Mouse (Mus musculus): ENCODE data around the gene Itgb7. TPM values are rescaled to one million over a fixed set of nuclear protein-coding genes. Genes with fewer than 3 reads are reported as not detected.

Itgb7 gene
- total and polyA plus RNA-seq, 3 experiments = 7.4 to 15.2 TPM; not detected in 1

- no peak for DNase-seq (ENCODE audit: low read depth, low spot score)
- peaks cover 15 to 31% of the 10 kb centered on the region in 2 experiments for H3K4me1 ChIP-seq (ENCODE audit: control insufficient read depth in 1 of 2, insufficient read depth in 2 of 2, low read length in 2 of 2)
- no peaks in the 10 kb centered on the region for H3K79me2 ChIP-seq (ENCODE audit: control insufficient read depth, insufficient read depth, low read length, poor library complexity)
- no peak overlapping the region for H3K4me3 ChIP-seq (ENCODE audit: control insufficient read depth in 1 of 2, insufficient read depth in 1 of 2, low read depth in 2 of 2, low read length in 2 of 2)
- no peak overlapping the region for H3K9ac ChIP-seq (ENCODE audit: control insufficient read depth, low read depth, low read length, poor library complexity, severe bottlenecking)
- H3K9me3 ChIP-seq (replicated peaks; ENCODE audit: insufficient read depth, low read length) = no peaks in the 10 kb centered on the region
- H3K27ac ChIP-seq (ENCODE audit: control insufficient read depth, low read depth, low read length) = no peak overlapping the region
- TF ChIP-seq ZKSCAN1 (IDR thresholded peaks at IDR 0.05; ENCODE audit: low read depth, low read length) (no peak), GATA1 (IDR thresholded peaks at IDR 0.05; ENCODE audit: low read depth, low read length) (no peak), MYB (IDR thresholded peaks at IDR 0.05; ENCODE audit: low read depth, low read length) (no peak), ELF1 (IDR thresholded peaks at IDR 0.05; ENCODE audit: low read depth, low read length) (no peak), USF2 (IDR thresholded peaks at IDR 0.05; ENCODE audit: borderline replicate concordance in 1 of 2, insufficient read depth in 1 of 2, low read depth in 1 of 2, low read length in 2 of 2) (no peak), NRF1 (IDR thresholded peaks at IDR 0.05; ENCODE audit: insufficient read depth, low read depth, low read length, poor library complexity, severe bottlenecking) (no peak), POLR2A (IDR thresholded peaks at IDR 0.05; ENCODE audit: control insufficient read depth in 1 of 2, insufficient read depth in 1 of 2, low read depth in 1 of 2, low read length in 2 of 2, poor library complexity in 1 of 2) (no peak), ETS1 (IDR thresholded peaks at IDR 0.05; ENCODE audit: low read depth, low read length) (no peak), UBTF (IDR thresholded peaks at IDR 0.05; ENCODE audit: borderline replicate concordance, insufficient read depth, low read depth, low read length) (no peak), TBP (IDR thresholded peaks at IDR 0.05; ENCODE audit: low read depth, low read length) (no peak), EP300 (IDR thresholded peaks at IDR 0.05; ENCODE audit: low read depth in 1 of 2, low read length in 2 of 2) (no peak), POLR2AphosphoS5 (IDR thresholded peaks at IDR 0.05; ENCODE audit: borderline replicate concordance, low read depth, low read length) (no peak), MEF2A (IDR thresholded peaks at IDR 0.05; ENCODE audit: extremely low read depth, insufficient replicate concordance, low read depth, low read length, poor library complexity, severe bottlenecking) (no peak), ZNF384 (IDR thresholded peaks at IDR 0.05; ENCODE audit: low read depth, low read length) (no peak), CHD2 (IDR thresholded peaks at IDR 0.05; ENCODE audit: low read length) (no peak), RCOR1 (IDR thresholded peaks at IDR 0.05; ENCODE audit: low read depth, low read length) (no peak), RAD21 (IDR thresholded peaks at IDR 0.05; ENCODE audit: low read depth, low read length) (no peak), MAFK (IDR thresholded peaks at IDR 0.05; ENCODE audit: borderline replicate concordance, low read depth, low read length) (no peak), GABPA (IDR thresholded peaks at IDR 0.05; ENCODE audit: low read depth, low read length) (no peak)
- no peaks in the 10 kb centered on the region for H3K27me3 ChIP-seq (ENCODE audit: control insufficient read depth in 1 of 2, insufficient read depth in 2 of 2, low read length in 2 of 2)
- peaks cover 0 to 15% of the 10 kb centered on the region in 2 experiments; a peak in 2 of 4 replicates for H3K36me3 ChIP-seq (ENCODE audit: control insufficient read depth in 1 of 2, insufficient read depth in 2 of 2, low read length in 2 of 2)
Measured at GRCm38 (mm10) chr15:102233896-102234295, 2.2 kb upstream of the Itgb7 start.

DNA sequence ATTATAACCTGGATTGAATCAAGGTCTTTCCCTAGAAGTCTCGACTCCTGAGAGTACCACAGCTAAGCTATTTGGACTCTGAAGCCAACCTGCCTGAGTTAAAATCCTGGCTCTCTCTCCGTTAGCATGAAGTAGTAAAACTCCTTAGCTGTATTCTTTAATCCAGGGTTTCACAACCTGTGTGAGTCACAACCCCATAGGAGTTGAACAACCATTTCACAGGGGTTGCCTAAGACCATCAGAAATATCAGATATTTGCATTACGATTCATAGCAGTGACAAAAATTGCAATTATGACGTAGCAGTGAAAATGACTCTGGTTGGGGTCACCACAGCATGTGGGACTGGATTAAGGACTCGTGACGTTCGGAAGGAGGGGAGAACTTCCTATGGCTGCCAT is 1.0 kb upstream of the Itgb7 start:
- no peak overlapping the region for H3K4me3 ChIP-seq (ENCODE audit: control insufficient read depth in 1 of 2, insufficient read depth in 1 of 2, low read depth in 2 of 2, low read length in 2 of 2)
- no peaks in the 10 kb centered on the region for H3K79me2 ChIP-seq (ENCODE audit: control insufficient read depth, insufficient read depth, low read length, poor library complexity)
- no peaks in the 10 kb centered on the region for H3K9me3 ChIP-seq (replicated peaks; ENCODE audit: insufficient read depth, low read length)
- DNase-seq (ENCODE audit: low read depth, low spot score) = no peak
- H3K4me1 ChIP-seq (ENCODE audit: control insufficient read depth in 1 of 2, insufficient read depth in 2 of 2, low read length in 2 of 2) = peaks cover 15 to 32% of the 10 kb centered on the region in 2 experiments
- no peak overlapping the region for H3K9ac ChIP-seq (ENCODE audit: control insufficient read depth, low read depth, low read length, poor library complexity, severe bottlenecking)
- H3K27me3 ChIP-seq (ENCODE audit: control insufficient read depth in 1 of 2, insufficient read depth in 2 of 2, low read length in 2 of 2) = no peaks in the 10 kb centered on the region
- H3K36me3 ChIP-seq (ENCODE audit: control insufficient read depth in 1 of 2, insufficient read depth in 2 of 2, low read length in 2 of 2) = peaks cover 0 to 15% of the 10 kb centered on the region in 2 experiments; a peak in 2 of 4 replicates
- H3K27ac ChIP-seq (ENCODE audit: control insufficient read depth, low read depth, low read length) = no peak overlapping the region
- TF ChIP-seq TCF12 (IDR thresholded peaks at IDR 0.05; ENCODE audit: low read depth, low read length) (no peak), CHD2 (IDR thresholded peaks at IDR 0.05; ENCODE audit: low read length) (no peak), TAL1 (IDR thresholded peaks at IDR 0.05; ENCODE audit: low read length) (no peak)

Data from MEL (cell line).